Mouse (Mus musculus) forebrain, postnatal 0 days (tissue): ENCODE measurements around the gene Fads2. TPM values are rescaled to one million over a fixed set of nuclear protein-coding genes. Genes with fewer than 3 reads are reported as not detected.

Experiments used
- ATAC-seq: fragments of 200-750 bp; cut with Nextera tagmentation; 2 replicates; pipeline ENCODE4 v1.8.0; 2017; ENCODE audit warnings: mild to moderate bottlenecking, moderate library complexity
- DNase-seq: peaks from one replicate; pipeline ENCODE4 v3.0.0-alpha.2; 2015
- H3K27ac ChIP-seq: fragments of 300-500 bp; sonication (generic); 2 replicates; pipeline ENCODE4 v1.5.1; 2014; ENCODE audit warnings: low read depth, mild to moderate bottlenecking, antibody characterized with exemption, low read length, moderate library complexity, mixed read lengths
- H3K27me3 ChIP-seq: fragments of 300-500 bp; sonication (generic); 2 replicates; pipeline ENCODE4 v1.6.1; 2014; ENCODE audit warnings: mild to moderate bottlenecking, low read length, mixed read lengths; ENCODE audit not compliant: insufficient read depth
- H3K36me3 ChIP-seq: fragments of 300-500 bp; sonication (generic); 2 replicates; pipeline ENCODE4 v1.6.1; 2014; ENCODE audit warnings: mild to moderate bottlenecking, moderate library complexity; ENCODE audit not compliant: insufficient read depth
- H3K4me1 ChIP-seq: fragments of 300-500 bp; sonication (generic); 2 replicates; pipeline ENCODE4 v1.6.1; 2014; ENCODE audit warnings: antibody characterized with exemption; ENCODE audit not compliant: insufficient read depth
- H3K4me2 ChIP-seq: fragments of 300-500 bp; sonication (generic); 2 replicates; pipeline ENCODE4 v1.6.1; 2014; ENCODE audit warnings: low read depth, mild to moderate bottlenecking, moderate library complexity
- H3K4me3 ChIP-seq: fragments of 300-500 bp; sonication (generic); 2 replicates; pipeline ENCODE4 v1.5.1; 2014; ENCODE audit warnings: low read depth, low read length, mixed read lengths
- H3K9ac ChIP-seq: fragments of 300-500 bp; sonication (generic); 2 replicates; pipeline ENCODE4 v1.6.1; 2014; ENCODE audit warnings: mild to moderate bottlenecking
- H3K9me3 ChIP-seq: fragments of 300-500 bp; sonication (generic); 2 replicates; pipeline ENCODE4 v1.6.1; 2016; ENCODE audit warnings: low read length
- CTCF ChIP-seq: sonication (generic); IDR thresholded peaks from 2 replicates; pipeline ENCODE4 v1.5.1; 2016; ENCODE audit warnings: antibody characterized with exemption, control low read depth, low read depth
- WGBS: fragments of 180-500 bp; shearing (Covaris S2); extraction: QIAGEN DNeasy Blood & Tissue Kit; methylation state at CpG from one replicate; pipeline ENCODE4 v1.1.7; 2014; 5-methylcytosine and 5-hydroxymethylcytosine counted together
- polyA plus RNA-seq: library from polyadenylated mRNA; unstranded; fragments of >200 nt; fragmentation: Nextera tagmentation; extraction: Ambion mirVana; gene quantifications from 2 replicates; pipeline ENCODE4 v1.2.1, GENCODE M21; 2015
- total RNA-seq: library from RNA; depleted of rRNA; stranded (reverse); fragments of >200 nt; gene quantifications from 2 replicates; pipeline ENCODE4 v1.2.3, GENCODE M21; 2014

The Fads2 gene
- total and polyA plus RNA-seq, 2 experiments from 2014 or later, result 248 to 249 TPM

DNA sequence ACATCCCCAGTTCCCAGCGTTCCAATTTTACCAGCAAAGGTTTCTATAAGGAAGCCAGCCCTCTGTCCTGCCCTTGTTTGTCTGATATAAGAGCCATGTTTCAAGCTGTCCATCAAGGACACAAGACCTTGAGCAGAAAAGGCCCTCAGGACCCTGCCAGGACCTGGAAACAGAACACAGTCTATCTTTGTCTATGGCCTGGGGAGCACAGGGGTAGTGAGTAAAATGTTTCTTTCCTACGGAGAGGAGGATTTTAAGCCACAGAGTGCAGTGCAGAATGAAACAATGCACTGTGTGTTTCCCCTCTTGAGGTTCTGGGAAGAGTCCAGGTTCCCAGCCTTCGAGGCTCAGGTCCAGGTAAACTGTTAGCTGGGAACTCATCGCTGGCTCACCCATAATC, 14.6 kb downstream of the Fads2 start:
- Histone ChIP-seq H3K27ac (no peak overlapping the region), H3K27me3 (no peaks in the 10 kb centered on the region), H3K4me3 (no peak overlapping the region), H3K4me2 (no peak overlapping the region), H3K9ac (no peak overlapping the region), H3K9me3 (no peaks in the 10 kb centered on the region), H3K4me1 (no peaks in the 10 kb centered on the region), H3K36me3 (peaks cover 90% of the 10 kb centered on the region)
- 73% methylated on average over 4 of the region's 4 CpGs for WGBS
- no peak for DNase-seq
- ATAC-seq, result no peak
- TF ChIP-seq CTCF, result no peak

DNA sequence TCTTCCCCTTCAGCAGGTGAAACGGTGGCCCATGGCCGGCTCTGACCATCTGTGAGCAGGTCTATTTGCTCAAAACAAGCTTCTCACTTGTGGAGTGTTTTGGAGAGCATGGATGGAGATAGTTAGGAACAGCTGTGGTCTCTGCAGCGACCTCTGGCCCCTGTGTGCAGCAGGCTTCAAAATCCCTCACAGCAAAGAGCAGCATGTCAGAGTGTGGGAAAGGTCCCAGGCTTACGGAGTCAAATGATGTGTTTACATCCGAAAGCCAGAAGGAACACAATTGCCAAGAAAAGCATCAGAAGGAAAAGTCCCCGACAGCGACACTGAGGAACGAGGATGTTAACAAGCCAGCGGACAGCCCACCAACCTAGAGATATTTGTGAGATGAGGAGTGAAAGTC, 16.1 kb downstream of the Fads2 start:
- Histone ChIP-seq H3K27me3 (no peaks in the 10 kb centered on the region), H3K4me2 (no peak overlapping the region), H3K4me3 (no peak overlapping the region), H3K9ac (no peak overlapping the region), H3K9me3 (no peaks in the 10 kb centered on the region), H3K4me1 (no peaks in the 10 kb centered on the region), H3K36me3 (peaks cover 89% of the 10 kb centered on the region), H3K27ac (no peak overlapping the region)
- TF ChIP-seq CTCF, result no peak
- no peak for ATAC-seq
- WGBS, result 87% methylated on average over 9 of the region's 9 CpGs
- DNase-seq, result no peak

DNA sequence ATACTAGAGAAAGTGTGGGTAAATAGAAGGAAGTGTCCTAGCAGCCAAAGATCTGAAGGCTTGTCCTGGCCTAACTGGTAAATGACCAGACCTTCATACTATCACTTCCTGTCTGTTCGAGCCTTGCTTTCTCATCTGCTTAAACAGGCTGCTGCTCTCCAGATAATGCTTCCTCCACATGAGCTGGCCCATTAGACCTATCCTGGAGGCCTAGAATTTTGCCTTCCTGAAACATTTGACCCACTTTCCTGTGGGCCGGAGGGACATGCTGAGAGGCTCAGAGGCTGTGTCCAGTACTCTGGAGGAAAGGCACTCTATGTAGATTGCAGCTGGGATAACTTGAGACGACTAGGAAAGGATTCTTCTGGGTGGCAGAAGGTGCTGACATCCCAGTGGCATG, 19.4 kb downstream of the Fads2 start:
- no peak for TF ChIP-seq CTCF
- Histone ChIP-seq H3K9me3 (no peaks in the 10 kb centered on the region), H3K4me1 (no peaks in the 10 kb centered on the region), H3K4me3 (no peak overlapping the region), H3K4me2 (no peak overlapping the region), H3K36me3 (peaks cover 89% of the 10 kb centered on the region), H3K27ac (no peak overlapping the region), H3K9ac (no peak overlapping the region), H3K27me3 (no peaks in the 10 kb centered on the region)
- DNase-seq, result no peak
- ATAC-seq, result no peak
- 81% methylated on average over 3 of the region's 3 CpGs for WGBS

DNA sequence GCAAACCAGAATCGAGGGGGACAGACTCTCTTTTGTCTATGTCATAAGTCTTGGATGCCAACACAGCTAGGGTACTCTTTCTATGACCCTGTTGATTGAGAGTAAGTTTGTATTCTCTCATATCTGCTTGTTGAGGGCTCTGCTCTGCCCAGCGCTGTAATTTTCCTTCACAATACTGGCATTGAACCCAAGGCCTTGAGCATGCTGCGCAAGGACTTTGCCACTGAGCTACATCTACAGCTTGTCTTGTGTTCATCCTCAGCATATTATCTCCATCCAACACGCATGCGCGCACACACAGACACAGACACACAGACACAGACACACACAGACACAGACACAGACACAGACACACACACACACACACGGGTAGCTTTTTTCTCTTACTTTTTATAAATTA, 21.2 kb downstream of the Fads2 start:
- Histone ChIP-seq H3K4me3 (no peak overlapping the region), H3K4me1 (no peaks in the 10 kb centered on the region), H3K36me3 (peaks cover 88% of the 10 kb centered on the region), H3K9me3 (no peaks in the 10 kb centered on the region), H3K4me2 (no peak overlapping the region), H3K27ac (no peak overlapping the region), H3K27me3 (no peaks in the 10 kb centered on the region), H3K9ac (no peak overlapping the region)
- 98% methylated on average over 7 of the region's 7 CpGs for WGBS
- TF ChIP-seq CTCF, result no peak
- no peak for DNase-seq
- no peak for ATAC-seq

DNA sequence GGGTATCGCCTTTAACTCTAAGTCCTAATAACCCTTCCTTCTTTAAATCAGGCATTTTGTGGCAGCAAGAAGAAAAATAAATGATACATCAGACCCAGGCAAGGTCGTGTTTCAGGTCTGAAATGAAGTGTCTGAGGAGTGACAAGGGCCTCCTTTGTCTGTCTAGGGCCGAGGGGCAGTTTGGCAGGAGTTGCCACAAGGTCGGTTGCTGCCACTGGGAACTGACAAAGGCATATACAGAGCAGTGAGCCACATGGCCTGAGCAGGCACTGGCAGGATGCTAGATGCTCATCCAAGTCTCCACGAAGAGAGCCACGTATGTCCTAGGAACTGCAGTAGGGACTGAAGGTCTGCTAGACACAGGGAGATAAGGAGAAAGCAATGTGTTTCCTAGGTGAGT, 23.2 kb downstream of the Fads2 start:
- H3K36me3 ChIP-seq, result peaks cover 98% of the 10 kb centered on the region
- WGBS, result 80% methylated on average over 6 of the region's 6 CpGs
- no peak overlapping the region for H3K9ac ChIP-seq
- no peak overlapping the region for H3K27ac ChIP-seq
- ATAC-seq, result peak; percentile 38; the same call in 1 of the 2 replicates
- no peaks in the 10 kb centered on the region for H3K4me1 ChIP-seq
- no peaks in the 10 kb centered on the region for H3K9me3 ChIP-seq
- no peak for TF ChIP-seq CTCF
- H3K4me2 ChIP-seq, result no peak overlapping the region
- DNase-seq, result no peak
- H3K27me3 ChIP-seq, result no peaks in the 10 kb centered on the region
- H3K4me3 ChIP-seq, result no peak overlapping the region

DNA sequence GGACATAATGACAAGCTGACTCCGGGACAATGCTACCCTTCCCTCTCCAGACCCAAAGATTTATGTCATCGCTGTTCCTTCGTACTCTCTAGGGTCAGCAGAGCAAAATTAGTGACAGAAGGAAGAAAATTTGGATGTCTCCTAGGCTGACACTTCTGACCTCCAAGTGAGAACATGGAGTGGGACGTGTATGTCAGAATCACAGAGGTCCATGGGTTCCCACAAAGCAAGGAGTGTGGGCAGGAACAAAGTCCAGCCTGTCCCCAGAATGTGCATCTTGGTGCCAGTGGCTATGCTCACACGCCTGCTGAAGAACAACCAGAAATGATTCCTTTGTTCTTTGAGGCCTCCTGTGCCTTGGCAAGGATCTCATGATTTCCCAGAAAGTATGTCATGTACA, 28.4 kb downstream of the Fads2 start:
- H3K36me3 ChIP-seq, result peaks cover 90% of the 10 kb centered on the region

DNA sequence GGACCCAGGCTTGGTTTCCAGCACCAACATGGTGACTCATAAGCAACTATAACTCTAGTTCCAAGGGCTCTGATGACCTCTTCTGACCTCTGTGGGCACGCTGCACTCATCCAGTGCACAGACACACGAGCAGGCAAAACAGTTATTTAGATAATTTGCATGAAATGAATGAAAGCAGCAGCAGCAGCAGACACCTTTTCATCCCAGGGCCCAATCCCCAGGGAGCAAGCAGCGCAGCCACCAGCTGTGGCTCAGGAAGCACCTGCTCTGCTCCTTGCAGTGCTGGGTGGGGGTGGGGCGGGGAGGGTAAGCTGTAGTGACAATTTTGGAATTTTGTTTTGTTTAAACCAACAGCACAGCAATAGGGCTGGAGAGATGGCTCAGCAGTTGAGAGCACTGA, 29.7 kb downstream of the Fads2 start:
- peak; percentile 7; the same call in 1 of the 2 replicates for ATAC-seq

More for the DNA sequence above, 28.4 kb downstream of the Fads2 start:
- Histone ChIP-seq H3K4me1 (no peaks in the 10 kb centered on the region), H3K4me3 (no peak overlapping the region), H3K27me3 (no peaks in the 10 kb centered on the region), H3K4me2 (no peak overlapping the region), H3K9ac (no peak overlapping the region), H3K9me3 (no peaks in the 10 kb centered on the region), H3K27ac (no peak overlapping the region)
- no peak for DNase-seq
- WGBS, result 92% methylated on average over 5 of the region's 5 CpGs
- no peak for ATAC-seq
- TF ChIP-seq CTCF, result no peak

More for the DNA sequence above, 29.7 kb downstream of the Fads2 start:
- Histone ChIP-seq H3K4me2 (no peak overlapping the region), H3K9ac (no peak overlapping the region), H3K9me3 (no peaks in the 10 kb centered on the region), H3K27ac (peak overlapping the region; percentile 59), H3K4me1 (no peaks in the 10 kb centered on the region), H3K4me3 (no peak overlapping the region), H3K27me3 (no peaks in the 10 kb centered on the region), H3K36me3 (peaks cover 91% of the 10 kb centered on the region)
- 49% methylated on average over 4 of the region's 4 CpGs for WGBS
- DNase-seq, result no peak
- no peak for TF ChIP-seq CTCF
